Comparison of ENCODE assay signal across 12 mouse cellular contexts in genomic region chr11:75108909-75109308, GRCm38 (mm10).
"Had no signal": no experiment of that assay in that cellular context is flagged by ENCODE, and none has a peak within 500 bp of the region (broad histone marks: within the 10 kb centered on the region; RNA-seq: fewer than 3 reads in every experiment).

No protein-coding gene starts in this region.

- DNase-seq: kidney, postnatal 36 days; layer of hippocampus, adult 9-11 months; layer of hippocampus, postnatal 36 days; lung, adult 18-20 months; lung, postnatal 36 days; right cerebral cortex, postnatal 14 days; thymus, postnatal 4 days had no signal

- H3K36me3 ChIP-seq: limb, embryonic 15.5 days; midbrain, embryonic 13.5 days had no signal

- H3K9me3 ChIP-seq: limb, embryonic 15.5 days; midbrain, embryonic 13.5 days had no signal

- H3K9ac ChIP-seq: limb, embryonic 15.5 days; liver, embryonic 14.5 days; midbrain, embryonic 13.5 days had no signal

- H3K27ac ChIP-seq: kidney, postnatal 0 days; limb, embryonic 15.5 days; liver, embryonic 14.5 days; midbrain, embryonic 13.5 days; stomach, postnatal 0 days had no signal

- H3K4me3 ChIP-seq: limb, embryonic 15.5 days; midbrain, embryonic 13.5 days had no signal

- ATAC-seq: midbrain, embryonic 13.5 days had no signal

- H3K4me2 ChIP-seq: limb, embryonic 15.5 days; midbrain, embryonic 13.5 days had no signal

- H3K27me3 ChIP-seq: limb, embryonic 15.5 days; midbrain, embryonic 13.5 days had no signal

- H3K4me1 ChIP-seq: limb, embryonic 15.5 days; midbrain, embryonic 13.5 days had no signal
